Mouse (Mus musculus) ES-Bruce4 (cell line): ENCODE data around the gene Aven. TPM values are rescaled to one million over a fixed set of nuclear protein-coding genes. Genes with fewer than 3 reads are reported as not detected.

Experiments
- H3K27ac ChIP-seq: 2 replicates; pipeline ENCODE4 v1.5.1; 2012; ENCODE audit warnings: low read length, inconsistent platforms; ENCODE audit not compliant: insufficient read depth
- H3K27me3 ChIP-seq: 2 replicates; pipeline ENCODE4 v1.6.1; 2012; ENCODE audit warnings: mild to moderate bottlenecking, low read length, inconsistent platforms; ENCODE audit not compliant: control insufficient read depth, poor library complexity, insufficient read depth, severe bottlenecking
- H3K36me3 ChIP-seq: 2 replicates; pipeline ENCODE4 v1.6.1; 2012; ENCODE audit warnings: inconsistent platforms, mild to moderate bottlenecking, low read length, moderate library complexity; ENCODE audit not compliant: control insufficient read depth, poor library complexity, insufficient read depth, severe bottlenecking
- H3K4me1 ChIP-seq: one replicate; pipeline ENCODE4 v1.8.1; 2011; ENCODE audit warnings: low read length; ENCODE audit not compliant: control insufficient read depth, insufficient read depth
- H3K4me3 ChIP-seq: 2 replicates; pipeline ENCODE4 v1.5.1; 2011; ENCODE audit warnings: low read depth, mild to moderate bottlenecking, low read length
- H3K9ac ChIP-seq: 2 replicates; pipeline ENCODE4 v1.6.1; 2012; ENCODE audit warnings: low read depth, mild to moderate bottlenecking, inconsistent platforms; ENCODE audit not compliant: poor library complexity, severe bottlenecking
- H3K9me3 ChIP-seq: replicated peaks from 2 replicates; pipeline ENCODE4 v1.6.1; 2012; ENCODE audit warnings: mild to moderate bottlenecking, low read length, inconsistent platforms; ENCODE audit not compliant: control insufficient read depth, poor library complexity, insufficient read depth, severe bottlenecking
- CTCF ChIP-seq: IDR thresholded peaks from one replicate; pipeline ENCODE4 v1.8.1; 2011; ENCODE audit warnings: low read depth, low read length
- EP300 ChIP-seq: IDR thresholded peaks from 2 replicates; pipeline ENCODE4 v1.6.1; 2011; ENCODE audit warnings: low read depth, low read length; ENCODE audit not compliant: insufficient read depth
- POLR2A ChIP-seq: IDR thresholded peaks from one replicate; pipeline ENCODE4 v1.8.1; 2011; ENCODE audit warnings: low read length; ENCODE audit not compliant: insufficient read depth
- polyA plus RNA-seq: library from polyadenylated mRNA; stranded (reverse); fragments of >200 nt; gene quantifications from 2 replicates; pipeline ENCODE4 v1.2.4, GENCODE M21; 2011; ENCODE audit warnings: low read depth; ENCODE audit not compliant: missing spikeins, insufficient read depth, insufficient read length

Gene Aven
- polyA plus RNA-seq, 1 experiment, result 16.2 TPM

DNA sequence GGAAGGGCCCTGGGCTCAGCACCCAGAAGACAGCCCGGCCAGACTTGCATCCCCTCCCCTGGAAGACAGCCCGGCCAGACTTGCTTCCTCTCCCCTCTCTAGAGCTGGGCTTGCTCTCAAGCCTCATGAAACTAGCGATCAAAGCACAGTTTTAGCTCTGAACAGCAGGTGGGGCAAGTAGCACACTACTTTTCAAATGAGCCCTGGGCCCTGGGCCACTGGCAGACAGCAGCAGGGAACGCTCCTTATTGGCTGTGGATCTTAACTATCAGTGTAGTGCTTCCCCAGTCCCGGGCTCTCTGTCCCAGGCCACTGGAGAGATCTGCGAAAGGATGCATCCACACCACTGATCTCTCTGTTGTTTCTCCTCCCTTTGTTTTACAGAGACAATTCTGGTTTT is 8.4 kb downstream of the Aven start:
- H3K27ac ChIP-seq, result peak overlapping the region; percentile 81
- H3K27me3 ChIP-seq, result no peaks in the 10 kb centered on the region
- TF ChIP-seq CTCF (peak; percentile 49), POLR2A (no peak)
- peaks cover 6% of the 10 kb centered on the region for H3K4me1 ChIP-seq
- H3K4me3 ChIP-seq, result no peak overlapping the region
- no peaks in the 10 kb centered on the region for H3K9me3 ChIP-seq
- H3K36me3 ChIP-seq, result no peaks in the 10 kb centered on the region
- peak overlapping the region; percentile 50 for H3K9ac ChIP-seq

DNA sequence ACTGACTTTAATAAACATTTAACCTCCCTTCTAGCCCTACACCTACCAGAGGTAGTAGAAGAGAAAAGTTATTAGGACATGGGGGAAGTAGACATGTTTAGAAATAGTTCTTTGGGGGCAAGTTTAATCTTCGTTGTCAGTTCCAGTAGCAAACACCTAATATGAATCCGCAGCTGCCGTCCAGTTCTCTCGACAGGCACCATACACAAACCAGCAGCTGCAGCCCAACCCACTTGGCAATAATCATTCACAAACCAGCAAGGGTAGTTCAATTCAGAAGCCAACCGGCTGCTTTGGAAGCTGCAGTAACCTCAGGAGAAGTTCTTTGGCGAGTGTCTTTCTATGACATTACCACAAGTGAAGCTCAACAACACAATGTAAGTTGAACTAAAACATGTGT is 11.2 kb downstream of the Aven start:
- Histone ChIP-seq H3K9ac (no peak overlapping the region), H3K4me3 (no peak overlapping the region), H3K27me3 (no peaks in the 10 kb centered on the region), H3K4me1 (peaks cover under 1% of the 10 kb centered on the region), H3K36me3 (no peaks in the 10 kb centered on the region), H3K27ac (no peak overlapping the region), H3K9me3 (0 out of 2 replicates have a peak, but pooled peaks cover 2% of the 10 kb centered on the region)
- TF ChIP-seq EP300 (no peak), CTCF (no peak), POLR2A (no peak)

DNA sequence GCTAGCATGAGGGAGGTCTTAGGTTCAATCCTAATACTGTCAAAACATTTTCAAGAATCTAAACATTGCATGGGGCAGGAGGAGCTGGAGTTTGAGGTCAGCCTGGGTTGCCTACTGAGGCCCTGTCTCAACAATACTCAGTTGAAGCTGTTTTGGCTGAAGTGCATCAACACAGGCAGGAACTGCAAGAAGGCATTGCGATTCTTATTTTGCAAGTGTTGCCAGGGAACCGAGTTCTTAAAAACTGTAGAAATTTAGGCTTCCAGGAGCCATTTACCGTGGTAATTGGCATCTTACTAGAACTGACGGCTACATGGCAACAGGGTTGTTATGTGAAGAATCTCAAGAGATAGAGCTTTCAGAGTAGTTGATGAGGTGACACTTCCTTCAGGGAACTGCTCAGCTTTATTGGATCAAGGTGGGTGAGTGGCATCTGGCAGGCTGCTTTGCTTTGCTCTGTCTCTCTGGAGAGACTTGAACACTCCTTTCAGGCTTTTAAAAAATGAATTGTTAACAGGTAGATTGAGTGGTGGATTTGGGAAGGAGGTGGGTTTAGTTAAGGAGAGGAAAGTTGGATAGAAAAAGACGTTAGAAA is 14.2 kb downstream of the Aven start:
- Histone ChIP-seq H3K9me3 (0 out of 2 replicates have a peak, but pooled peaks cover 2% of the 10 kb centered on the region), H3K9ac (no peak overlapping the region), H3K4me1 (no peaks in the 10 kb centered on the region), H3K4me3 (no peak overlapping the region), H3K36me3 (no peaks in the 10 kb centered on the region), H3K27me3 (no peaks in the 10 kb centered on the region), H3K27ac (no peak overlapping the region)
- TF ChIP-seq EP300, result no peak
- TF ChIP-seq POLR2A, result no peak
- no peak for TF ChIP-seq CTCF

DNA sequence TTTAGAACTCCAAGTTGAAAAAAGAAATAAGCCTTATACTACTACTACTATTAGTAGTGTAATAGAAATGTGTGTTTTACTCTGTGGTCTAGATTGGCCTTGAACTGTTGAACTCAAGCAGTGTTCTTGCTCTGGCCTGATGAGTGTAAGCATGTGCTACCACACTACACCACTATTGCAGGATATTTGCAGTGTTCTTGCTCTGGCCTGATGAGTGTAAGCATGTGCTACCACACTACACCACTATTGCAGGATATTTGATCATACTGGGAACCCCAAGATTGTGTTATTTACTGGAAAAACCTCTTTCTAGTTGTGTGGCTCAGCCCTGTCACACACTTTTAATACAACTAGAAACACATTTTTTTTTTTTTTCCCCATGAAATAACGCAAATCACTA is 14.7 kb downstream of the Aven start:
- Histone ChIP-seq H3K27ac (no peak overlapping the region), H3K4me1 (no peaks in the 10 kb centered on the region), H3K36me3 (no peaks in the 10 kb centered on the region), H3K4me3 (no peak overlapping the region), H3K9me3 (0 out of 2 replicates have a peak, but pooled peaks cover 2% of the 10 kb centered on the region), H3K27me3 (no peaks in the 10 kb centered on the region), H3K9ac (no peak overlapping the region)
- TF ChIP-seq CTCF (no peak), EP300 (no peak), POLR2A (no peak)

DNA sequence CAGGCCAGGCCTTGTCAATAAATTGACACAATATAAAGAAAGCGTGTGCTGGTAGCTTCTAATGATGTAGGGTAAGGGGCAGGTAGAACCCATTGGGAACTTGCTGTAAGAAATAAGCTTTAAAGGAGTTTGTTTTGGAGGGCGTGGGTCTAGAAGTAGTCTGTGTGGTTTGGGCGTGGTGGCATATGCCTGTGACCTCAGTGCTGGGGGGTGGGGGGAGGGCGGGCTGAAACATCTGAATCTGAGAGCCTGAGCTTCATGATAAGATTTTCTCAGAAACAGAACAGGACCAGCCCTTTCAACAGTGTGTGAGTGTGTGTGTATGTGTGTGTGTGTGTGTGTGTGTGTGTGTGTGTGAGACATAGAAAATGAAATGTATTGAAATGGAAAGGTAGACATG is 17.4 kb downstream of the Aven start:
- Histone ChIP-seq H3K9me3 (0 out of 2 replicates have a peak, but pooled peaks cover 2% of the 10 kb centered on the region), H3K36me3 (no peaks in the 10 kb centered on the region), H3K27ac (no peak overlapping the region), H3K4me1 (no peaks in the 10 kb centered on the region), H3K27me3 (no peaks in the 10 kb centered on the region), H3K4me3 (no peak overlapping the region), H3K9ac (no peak overlapping the region)
- TF ChIP-seq POLR2A (no peak), EP300 (no peak), CTCF (no peak)

DNA sequence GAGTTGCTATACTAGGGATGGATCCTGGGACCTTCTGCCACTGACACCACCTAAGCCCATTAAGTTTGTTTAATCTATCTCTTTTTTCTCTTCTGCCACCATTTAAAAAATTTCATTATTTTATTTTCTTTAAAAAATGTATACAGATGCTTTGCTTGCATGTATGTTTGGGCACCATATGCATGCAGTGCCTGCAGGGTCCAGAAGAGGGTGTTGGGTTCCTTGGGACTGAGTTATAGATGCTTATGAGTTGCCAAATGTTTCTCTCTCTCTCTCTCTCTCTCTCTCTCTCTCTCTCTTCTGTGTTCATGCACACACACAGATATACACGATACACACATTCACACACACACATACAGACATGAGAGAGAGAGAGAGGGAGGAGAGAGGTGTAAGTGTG is 20.3 kb downstream of the Aven start:
- no peaks in the 10 kb centered on the region for H3K27me3 ChIP-seq
- TF ChIP-seq EP300, result no peak
- TF ChIP-seq POLR2A, result no peak
- TF ChIP-seq CTCF, result no peak
- H3K36me3 ChIP-seq, result no peaks in the 10 kb centered on the region
- H3K9me3 ChIP-seq, result 0 out of 2 replicates have a peak, but pooled peaks cover 2% of the 10 kb centered on the region
- H3K9ac ChIP-seq, result no peak overlapping the region
- no peaks in the 10 kb centered on the region for H3K4me1 ChIP-seq
- H3K27ac ChIP-seq, result no peak overlapping the region
- no peak overlapping the region for H3K4me3 ChIP-seq
